Mouse (Mus musculus): ENCODE data around the gene Rpp25. TPM values are rescaled to one million over a fixed set of nuclear protein-coding genes. Genes with fewer than 3 reads are reported as not detected.
A peak's percentile ranks its signal among the peaks of the same experiment; 100 is the strongest.

Rpp25 gene
- total RNA-seq, 4 experiments from 2014 or later: 9.1 to 11.8 (median 10.3) TPM

DNA sequence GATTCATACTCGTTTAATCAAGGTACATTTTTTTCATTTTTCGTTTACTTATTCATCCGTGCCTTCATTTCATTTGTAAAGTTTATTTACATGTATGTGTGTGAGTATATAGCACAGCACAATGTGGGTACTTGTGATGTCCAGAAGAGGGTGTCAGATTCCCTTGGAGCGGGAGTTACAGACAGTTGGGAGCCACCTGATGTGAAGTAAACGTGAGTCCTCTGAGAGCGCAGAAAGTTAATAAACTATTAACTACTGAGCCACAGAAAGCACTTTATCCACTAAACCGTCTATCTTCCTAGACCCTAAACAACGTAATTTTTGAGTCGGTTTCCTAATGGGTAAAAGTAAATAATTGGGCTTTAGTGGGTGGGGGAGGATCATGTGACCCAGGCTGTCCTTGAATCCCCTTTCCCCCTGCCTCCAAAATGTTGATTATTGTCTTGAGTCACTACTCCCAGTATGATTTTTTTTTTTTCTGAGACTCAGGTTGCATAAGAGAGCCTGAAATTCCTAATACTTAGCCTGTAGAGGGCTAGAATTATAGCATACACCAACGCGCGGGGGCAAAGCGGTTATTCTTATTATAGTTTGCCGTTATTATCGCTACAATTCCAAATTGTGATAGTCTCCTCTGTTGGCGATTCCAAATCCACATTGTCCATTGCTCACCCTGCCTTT, 16.7 kb downstream of the Rpp25 start:
- DNase-seq (ENCODE audit: low spot score in 2 of 2): no peak

DNA sequence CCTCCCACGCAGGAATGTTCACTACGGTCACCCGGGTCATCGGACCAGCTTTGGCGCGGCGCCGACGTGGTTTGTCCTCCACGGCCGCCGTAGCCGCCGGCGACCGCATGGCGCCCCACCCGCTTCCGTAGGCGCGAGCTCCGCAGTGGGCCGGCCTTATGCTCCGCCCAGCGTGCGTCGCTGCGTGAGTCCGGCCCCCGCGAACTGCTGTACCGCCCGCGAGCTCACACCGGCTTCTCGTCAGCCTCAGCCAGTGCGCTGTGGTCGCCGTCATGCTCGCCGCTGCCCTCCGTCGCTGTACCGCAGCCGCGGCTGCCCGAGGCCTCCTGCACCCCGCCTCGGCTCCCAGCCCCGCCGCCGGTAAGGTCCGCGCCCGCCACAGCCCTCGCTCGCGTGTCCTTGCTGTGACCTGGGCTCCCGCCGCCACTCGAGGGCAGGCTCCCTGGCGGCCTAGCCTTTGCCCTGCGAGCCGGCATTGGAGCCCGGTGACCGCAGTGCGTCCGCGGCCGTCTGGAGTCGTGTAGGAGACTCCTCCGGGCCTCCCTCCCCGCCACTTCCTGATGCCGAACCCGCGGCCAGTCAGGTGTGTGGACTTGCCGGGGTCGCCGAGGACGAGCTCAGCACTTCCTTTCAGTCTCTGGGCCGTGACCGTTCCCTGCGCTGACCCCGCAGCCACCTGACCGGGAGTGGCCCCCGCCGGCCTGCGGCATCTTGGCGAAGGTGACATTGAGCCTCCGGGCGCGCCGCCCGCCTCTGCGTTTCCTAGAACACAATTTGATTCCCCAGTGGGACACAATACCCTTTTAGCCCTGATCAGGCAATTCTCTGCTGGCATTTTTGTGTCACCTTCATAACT, 17.5 kb downstream of the Rpp25 start, which contains the start of gene Cox5a:
TSS of gene Cox5a (plus strand) at position 219 of the 856 bp plus-strand sequence.
- DNase-seq (ENCODE audit: low spot score in 2 of 2): peak; percentile 86 to 94

DNA sequence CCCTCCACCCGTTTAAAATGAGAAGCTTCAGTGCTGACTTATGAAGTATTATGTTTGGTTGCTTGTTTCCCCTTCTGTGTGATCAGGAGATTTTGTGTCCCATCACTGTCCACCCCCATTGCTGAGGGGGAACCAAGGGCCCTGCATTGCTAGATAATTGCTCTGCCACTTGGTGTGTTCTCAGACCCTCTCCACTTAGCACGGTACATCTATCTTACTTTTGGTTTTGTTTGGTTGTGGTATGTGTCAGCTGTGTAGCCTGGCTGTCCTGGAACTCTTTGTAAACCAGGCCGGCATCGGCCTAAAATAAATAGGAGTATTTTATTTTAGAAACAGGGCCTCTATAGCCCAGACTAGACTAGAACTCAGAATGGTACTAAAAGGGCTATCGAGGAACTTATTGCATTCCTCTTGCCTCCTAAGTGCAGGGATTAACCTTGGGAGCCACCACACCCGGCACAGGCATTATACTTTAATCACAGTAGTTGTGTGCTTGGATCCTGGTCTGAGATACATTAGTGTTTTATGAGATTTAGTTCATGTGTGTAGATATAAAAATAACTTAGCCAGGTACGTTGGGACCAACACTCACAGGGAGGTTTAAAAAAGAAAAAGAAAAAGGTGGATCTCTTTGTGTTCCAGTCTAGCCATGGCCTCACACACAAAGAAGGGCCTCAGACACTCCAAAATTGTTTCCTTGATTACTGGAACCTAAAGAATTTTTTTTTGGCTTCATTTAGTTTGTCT, 18.5 kb downstream of the Rpp25 start:
- no peak for DNase-seq (ENCODE audit: low spot score in 2 of 2)

DNA sequence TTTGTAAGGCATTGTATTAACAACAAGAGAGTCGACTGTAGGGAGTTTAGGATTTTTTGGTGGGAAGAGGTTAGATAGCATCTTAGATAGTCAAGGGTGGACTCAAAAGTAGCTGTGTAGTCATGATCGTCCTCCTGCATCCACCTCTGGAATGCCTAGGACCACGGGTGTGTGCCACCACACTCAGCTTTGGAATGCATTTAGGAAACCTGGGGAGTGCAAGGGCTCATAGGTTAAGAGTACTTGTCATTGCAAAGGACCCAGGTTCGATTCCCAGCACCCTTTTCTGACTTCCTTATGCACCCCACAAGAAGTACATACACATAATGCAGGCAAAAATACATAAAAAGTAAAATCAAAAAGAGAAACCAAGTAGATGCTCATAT, 19.0 kb downstream of the Rpp25 start:
- DNase-seq (ENCODE audit: low spot score in 2 of 2): no peak

DNA sequence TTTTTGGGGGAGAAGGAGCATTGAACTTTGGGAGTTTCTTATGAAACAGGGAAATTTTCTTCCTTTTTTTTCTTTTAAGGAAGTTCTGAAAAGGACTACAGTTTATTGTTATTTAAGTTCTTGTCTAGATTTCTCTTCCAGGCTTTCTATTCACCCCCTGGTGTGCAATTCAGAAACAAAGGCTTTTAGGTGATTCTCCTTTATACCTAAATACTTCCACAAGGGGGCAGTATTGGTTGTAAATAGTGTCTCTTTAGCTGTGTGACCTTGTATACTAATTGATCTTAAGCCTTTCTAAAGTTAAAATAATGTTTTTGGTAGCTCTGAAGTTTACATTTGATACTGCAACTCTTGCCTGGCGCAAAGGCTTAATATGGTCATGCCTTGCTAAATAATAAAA, 19.9 kb downstream of the Rpp25 start:
- no peak for DNase-seq (ENCODE audit: low spot score in 2 of 2)

DNA sequence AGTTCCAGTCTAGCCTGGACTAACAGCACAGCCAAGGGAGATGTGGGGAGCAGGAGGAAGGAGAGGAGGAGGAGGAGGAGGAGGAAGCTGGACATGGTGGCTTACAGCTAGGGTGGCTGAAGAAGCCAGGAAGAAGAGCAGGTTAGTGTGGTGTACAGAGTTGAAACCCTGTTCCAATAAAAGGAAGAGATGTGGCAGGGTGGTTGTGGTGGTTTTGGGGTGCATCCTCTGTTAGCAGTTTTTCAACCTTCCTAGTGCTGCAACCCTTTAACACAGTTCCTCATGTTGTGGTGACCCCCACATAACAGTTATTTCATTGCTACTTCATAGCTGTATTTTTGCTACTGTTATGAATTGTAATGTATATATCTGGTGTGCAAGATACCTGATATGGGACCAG, 20.6 kb downstream of the Rpp25 start:
- DNase-seq (ENCODE audit: low spot score in 2 of 2): no peak

DNA sequence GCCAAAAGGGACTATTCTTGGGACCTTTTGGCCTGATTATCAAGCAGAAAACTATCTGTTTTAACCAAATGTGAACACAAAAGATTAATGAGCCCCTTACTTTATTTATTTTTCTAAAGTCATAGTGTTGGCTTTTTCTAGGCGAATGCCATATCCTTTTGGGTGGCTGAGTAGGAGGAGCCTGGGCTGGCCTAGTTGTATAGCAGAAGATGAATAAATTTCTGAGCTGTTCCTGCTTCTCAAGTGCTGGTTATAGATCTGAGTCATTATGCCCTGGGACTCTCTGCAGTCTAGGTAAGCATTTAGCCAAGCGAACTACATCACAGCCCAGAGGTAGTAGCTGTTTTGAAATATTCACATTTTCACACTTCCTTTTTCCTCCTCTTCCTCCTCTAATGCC, 21.7 kb downstream of the Rpp25 start:
- no peak for DNase-seq (ENCODE audit: low spot score in 2 of 2)

DNA sequence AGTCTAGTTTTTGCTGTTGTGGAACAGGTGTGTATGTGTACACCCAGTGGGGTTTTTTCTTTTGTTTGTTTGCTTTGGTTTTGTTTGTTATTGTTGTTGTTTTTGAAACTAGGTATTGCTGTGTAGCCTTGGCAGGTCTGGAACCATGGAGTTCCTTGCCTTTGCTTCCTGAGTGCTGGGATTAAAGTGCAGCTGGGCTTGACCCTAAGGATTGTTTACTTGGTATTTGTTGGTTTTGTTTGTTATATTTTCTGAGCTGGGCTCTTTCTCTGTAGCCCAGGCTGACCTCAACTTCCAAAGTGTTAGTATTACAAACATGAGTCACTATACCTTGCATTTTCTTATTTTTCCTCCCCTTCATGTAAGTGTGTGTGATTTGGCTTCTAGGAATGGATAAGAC, 22.6 kb downstream of the Rpp25 start:
- no peak for DNase-seq (ENCODE audit: low spot score in 2 of 2)

DNA sequence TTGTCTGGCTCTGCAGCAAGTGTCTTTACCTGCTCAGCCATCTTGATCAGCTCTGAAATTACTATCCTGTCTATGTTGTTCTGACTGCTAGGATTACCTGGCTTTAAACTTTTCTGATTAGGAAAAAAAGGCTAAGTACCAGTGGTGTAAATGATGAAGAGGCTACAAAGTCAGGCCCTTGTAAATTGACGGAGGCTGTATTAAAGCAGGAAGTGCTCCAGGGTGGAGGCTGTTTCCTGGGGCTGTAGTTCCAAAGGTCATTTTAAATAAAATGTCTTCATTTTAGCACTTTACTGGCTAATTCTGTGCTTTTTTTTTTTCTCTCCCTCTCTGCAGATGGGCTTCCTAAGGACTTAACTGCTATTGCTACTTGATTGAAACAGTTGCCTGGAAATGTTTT, 28.1 kb downstream of the Rpp25 start:
- no peak for DNase-seq (ENCODE audit: low spot score in 2 of 2)

DNA sequence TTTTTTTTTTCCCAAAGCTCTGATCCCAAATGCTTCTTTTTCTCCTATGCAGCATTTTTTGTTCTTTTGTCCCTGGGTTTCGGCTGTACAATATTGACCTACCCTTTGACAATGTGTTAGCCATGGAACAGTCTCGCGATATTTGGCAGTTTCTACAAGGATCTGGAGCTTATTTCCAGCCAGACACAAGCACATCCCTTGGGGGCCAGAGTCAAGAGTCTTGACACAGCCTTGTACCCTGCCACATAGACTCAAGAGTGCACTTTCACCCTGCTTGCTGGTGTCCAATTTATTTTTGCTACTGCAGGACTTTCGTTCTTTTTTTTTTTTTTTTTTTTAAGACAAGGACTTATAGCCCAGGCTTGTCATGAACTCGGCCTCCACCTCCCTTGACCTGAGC, 32.5 kb downstream of the Rpp25 start:
- no peak for DNase-seq (ENCODE audit: low spot score in 2 of 2)

DNA sequence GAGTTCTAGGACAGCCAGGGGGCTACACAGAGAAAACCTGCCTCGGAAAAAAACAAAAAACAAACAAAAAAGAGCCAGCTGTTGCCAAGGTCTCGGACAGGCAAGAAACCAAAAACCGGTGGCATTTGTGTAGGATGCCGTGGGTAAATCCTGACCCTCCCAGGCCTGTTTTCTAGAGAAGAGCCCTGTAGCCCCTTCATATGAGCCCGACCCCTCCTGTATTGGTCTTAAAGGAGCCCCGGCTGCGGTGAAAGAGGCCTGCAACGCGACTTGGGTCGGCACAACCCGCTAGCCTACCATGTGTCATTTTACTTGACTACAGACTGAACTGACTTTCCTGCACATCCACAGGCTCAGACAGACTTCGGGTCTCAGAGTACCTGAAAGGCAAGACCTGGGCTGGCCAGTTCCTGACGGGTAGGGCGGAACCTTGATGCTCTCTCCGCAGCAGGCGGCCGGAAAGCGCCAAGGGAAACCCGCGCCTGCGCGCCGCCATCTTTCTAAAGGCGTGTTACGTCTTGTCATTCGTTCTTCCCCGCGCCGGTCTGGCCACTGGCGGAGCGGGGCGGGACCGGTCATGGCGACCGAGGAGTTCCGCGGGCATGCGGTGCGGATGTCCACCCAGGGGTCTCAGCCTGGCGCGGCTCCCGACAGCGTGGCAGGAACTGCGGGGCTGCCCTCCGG, 33.4 kb downstream of the Rpp25 start, which contains the start of gene Fam219b:
TSS of gene Fam219b (plus strand) at position 485 of the 684 bp plus-strand sequence.
- peak; percentile 89 to 92 for DNase-seq (ENCODE audit: low spot score in 2 of 2)

DNA sequence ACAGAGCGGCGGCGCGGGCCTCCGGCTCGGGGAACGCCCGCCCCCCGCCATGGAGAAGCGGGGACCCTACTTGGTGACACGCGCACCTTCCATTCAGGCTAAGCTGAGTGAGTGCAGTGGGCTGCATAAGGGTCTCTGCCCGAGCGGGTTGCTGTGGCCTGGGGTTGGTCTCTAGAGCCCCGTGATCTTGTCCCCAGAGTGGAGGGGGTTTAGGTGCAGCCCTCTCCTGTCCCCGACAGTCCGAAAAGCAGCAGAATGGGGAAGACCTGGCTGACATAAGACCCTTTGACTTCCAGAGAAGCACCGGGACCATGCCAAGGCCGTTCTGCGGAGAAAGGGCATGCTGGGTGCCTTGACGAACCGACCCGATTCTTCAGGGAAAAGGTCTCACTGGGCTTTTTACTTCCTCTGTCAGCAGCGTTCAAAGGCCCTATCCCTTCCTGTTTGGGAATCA, 33.9 kb downstream of the Rpp25 start:
- DNase-seq (ENCODE audit: low spot score in 2 of 2): no peak

DNA sequence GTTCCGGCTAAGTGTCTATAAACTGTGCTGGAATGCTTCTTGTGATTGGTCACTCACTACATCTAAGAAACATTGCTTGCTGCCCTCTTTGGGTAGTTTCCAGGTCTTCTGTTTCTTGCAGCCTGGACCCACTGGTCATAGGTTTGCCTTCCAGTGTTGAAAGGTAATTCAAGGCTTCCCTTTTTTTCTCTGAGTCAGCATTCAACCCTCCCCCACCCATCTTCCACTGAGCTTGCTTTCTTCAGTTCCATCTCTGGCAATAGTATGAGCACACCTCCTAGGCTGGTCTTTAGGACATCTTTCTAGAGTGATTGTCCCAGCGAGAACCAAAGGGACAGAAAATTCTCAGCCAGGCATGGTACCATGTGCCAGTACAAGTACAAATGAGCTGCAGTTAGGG, 35.7 kb downstream of the Rpp25 start:
- no peak for DNase-seq (ENCODE audit: low spot score in 2 of 2)

DNA sequence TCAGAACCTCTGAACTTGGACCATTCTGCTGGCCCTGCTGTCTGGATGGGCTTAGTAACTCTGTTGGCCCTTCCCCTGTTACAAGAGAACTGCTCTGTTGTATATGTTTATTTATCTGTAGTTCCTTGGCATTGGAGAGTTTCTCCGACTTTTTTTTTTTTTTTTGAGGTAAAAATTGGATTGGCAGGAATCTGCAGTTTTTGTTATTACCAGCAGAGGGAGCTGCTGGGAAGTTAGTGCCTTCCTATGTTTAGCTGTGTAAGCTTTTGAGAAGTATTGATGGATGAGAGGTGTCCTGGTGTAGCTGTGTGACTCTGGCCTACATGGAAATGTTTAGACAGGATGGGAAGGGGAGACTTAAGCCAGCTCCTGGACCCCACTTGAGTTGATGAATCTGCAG, 37.5 kb downstream of the Rpp25 start:
- DNase-seq (ENCODE audit: low spot score in 2 of 2): no peak

DNA sequence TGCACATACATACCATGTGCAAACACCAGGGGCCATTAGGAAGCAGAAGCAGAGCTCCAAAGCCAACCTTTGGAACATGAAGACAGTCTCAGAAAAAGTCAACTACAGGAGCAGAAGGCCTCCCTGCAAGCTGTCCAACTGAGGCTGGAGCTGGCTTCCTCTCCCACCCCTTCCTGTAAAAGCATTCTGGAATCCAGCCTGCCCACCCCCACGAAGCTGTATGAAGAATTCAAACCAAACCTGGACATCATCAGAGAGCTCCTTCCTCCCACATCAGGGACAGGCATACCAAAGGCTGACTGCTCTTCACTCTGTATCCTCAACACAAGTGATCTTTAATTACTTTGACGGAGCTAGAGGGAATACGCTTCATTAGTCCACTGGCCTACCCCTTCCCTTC, 40.1 kb downstream of the Rpp25 start:
- DNase-seq (ENCODE audit: low spot score in 2 of 2): no peak

DNA sequence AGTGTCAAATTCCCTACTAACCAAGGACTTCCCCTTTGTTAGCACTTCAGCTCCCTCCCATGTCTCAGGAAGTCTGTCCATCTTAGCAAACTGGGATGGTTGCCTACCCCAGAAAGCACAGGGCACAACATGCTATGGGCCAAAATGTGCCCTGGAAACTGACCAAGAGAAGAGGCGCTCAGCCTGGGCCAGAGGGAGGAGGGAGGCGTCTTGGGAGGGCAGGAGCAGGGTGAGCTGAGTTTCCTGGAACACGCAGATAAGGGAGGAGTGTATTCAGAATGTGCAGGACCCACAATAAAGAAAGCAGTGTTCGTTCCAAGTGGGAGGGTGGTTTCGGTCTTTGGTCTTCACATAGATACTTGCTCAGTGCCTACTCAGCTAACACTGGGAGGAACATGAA, 43.5 kb downstream of the Rpp25 start:
- DNase-seq (ENCODE audit: low spot score in 2 of 2): no peak

DNA sequence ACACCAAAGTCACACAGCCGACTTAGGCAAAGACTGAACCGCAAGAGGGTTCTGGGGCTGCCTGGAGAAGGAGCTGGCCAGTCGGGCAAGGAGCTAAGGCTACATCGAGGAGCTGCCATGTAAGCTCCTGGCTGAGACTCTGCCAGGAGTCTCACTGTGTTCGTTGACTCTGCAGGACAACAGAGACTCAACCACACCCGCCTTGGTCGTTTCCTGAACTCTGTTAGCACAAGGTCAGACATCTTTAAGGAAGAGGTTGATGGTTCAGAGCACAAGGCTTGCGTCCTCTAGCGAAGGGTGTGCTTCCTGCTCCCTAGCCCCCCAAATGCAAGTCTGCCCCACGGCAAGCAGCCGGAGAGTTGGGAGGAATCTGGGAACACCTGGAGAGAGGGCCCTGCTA, 44.0 kb downstream of the Rpp25 start:
- DNase-seq (ENCODE audit: low spot score in 2 of 2): no peak

DNA sequence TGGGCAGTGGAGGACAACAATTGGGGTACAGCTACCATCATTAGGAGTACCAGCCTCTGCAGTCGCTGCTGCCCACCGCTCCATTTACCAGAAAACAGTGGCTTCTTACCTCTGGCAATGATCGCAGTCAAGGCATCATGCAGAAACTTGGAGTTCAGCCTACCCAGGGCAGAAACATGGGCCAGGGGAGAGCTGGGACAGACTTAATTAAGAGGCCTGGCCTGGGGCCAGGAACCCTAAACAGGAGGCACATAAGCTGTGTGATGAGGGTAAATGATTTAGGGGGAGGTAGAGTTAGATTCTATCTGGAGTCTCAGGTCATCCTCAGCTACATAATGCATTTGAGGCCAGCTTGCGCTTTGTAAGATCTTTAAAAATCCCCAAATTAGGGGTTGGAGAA, 45.4 kb downstream of the Rpp25 start:
- DNase-seq (ENCODE audit: low spot score in 2 of 2): no peak

DNA sequence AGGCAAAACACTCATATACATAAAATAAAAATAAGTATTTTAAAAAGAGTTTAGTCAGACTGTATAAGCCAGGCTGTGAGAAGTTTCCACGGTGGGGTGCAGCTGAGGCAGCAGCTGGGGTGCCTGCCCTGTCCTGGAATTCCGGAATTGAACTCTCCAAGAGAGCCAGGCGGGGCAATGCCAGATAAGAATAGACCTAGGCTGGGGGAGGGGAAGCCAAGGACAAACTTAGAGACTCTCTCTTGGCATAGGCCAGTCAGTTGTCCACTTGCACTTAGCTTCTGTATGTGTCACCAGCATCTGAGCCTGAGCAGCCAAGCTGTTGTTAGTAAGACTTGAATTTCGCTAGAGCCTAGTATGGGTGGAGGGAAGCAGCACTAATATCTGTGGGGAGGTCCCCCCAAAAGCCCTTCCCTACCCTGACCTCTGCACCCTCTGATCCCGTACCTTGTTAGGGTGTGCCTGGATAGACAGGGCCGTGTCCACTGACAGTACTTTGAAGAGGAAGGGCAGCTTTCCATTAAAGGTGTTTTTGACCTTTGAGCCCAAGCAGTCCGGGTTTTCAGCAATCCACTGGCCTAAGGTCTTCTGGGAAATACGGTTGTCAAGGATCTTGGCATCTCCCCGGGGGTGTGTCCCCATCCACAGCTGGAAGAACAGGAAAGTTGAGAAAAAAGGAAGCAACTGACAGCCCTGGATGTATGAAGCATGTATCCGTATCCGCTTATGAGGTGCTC, 46.5 kb downstream of the Rpp25 start:
- no peak for DNase-seq (ENCODE audit: low spot score in 2 of 2)

DNA sequence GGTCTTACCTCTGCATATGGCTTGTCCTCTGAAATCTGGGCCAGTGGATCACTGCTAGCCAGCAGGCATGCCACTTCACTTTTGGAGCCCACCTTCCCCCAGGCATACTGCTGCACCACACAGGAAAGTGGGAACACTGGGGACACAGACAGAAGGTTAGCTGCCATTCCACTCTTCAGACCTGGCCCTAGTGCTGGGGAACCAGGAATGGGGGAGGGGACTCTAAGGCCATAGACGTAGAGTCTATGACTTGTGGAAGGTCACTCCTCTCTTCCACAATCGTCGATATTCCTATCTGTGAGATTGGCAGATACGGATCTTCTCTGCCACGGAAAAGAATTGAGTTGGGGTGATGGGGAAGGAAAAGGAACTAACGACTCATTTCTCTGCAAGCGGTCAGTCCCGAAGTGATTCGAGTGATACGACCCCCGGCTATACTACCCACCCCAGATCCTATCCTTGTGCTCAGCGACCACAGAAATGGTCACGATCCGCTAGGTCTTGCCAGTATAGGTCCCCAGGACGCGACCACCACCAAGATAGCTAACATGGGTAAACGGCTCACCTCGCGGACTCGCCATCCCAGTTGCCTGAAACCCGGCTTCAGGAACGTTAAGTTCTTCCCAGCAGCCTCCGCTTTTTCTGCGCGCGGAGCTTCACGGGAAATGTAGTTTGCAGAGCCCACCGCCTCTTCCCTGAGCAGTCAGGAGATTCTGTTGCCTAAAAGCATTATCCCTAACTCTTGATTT, 48.5 kb downstream of the Rpp25 start, which contains the start of gene Mpi:
TSS of gene Mpi (minus strand) at position 625 of the 749 bp plus-strand sequence.
- DNase-seq (ENCODE audit: low spot score in 2 of 2): peak in 1 of 2 experiments; percentile 66
